Mouse (Mus musculus): ENCODE measurements around the gene Carnmt1.
A peak's percentile ranks its signal among the peaks of the same experiment; 100 is the strongest.

Carnmt1 gene

GRCm38 (mm10) chr19:18653058-18653457 is 17.5 kb upstream of the Carnmt1 start:
- no peak for DNase-seq (ENCODE audit: low read depth in 2 of 2, low spot score in 2 of 2)

DNA sequence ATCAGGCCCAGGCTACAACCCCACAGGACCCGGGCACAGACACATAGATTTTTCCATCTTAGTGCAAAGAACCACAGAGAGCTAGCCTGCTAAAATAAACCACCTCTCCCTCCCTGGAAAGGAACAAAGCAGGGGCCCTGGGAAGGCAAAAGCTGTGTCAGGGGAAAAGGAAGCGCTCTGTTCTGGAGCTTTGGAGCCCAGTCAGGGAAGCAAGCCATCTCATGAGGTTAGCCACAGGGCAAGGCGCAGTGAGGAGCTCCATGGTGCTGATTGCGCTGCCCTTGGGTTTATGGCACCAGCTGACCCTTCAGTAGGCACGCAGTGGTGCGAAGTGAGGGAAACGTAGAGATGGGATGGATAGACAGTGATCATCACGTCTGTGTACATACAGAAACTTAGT is 16.2 kb upstream of the Carnmt1 start:
- DNase-seq (ENCODE audit: low read depth in 2 of 2, low spot score in 2 of 2) = no peak

DNA sequence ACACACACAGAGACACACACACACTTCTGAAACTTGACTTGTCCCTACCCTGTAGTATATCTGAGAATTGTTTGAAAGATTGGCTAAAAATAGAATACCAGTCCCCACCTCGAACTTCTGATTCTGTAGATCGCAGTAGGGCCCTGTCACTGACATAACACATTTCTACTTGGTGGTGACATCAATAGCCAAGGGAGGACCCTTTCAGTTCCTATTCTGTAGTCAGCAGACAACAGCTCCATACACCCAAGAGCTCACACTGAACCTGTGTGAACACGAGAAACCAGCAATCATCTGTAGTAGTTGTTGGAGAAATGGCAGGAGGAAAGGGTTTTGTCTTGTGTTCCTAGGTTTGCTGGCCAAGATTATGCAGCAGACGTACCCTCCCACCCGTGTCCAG is 15.6 kb upstream of the Carnmt1 start:
- DNase-seq (ENCODE audit: low read depth in 2 of 2, low spot score in 2 of 2) = no peak

- no peak for DNase-seq (ENCODE audit: low read depth in 2 of 2, low spot score in 2 of 2)
These were observed 14.6 kb upstream of the Carnmt1 start for GRCm38 (mm10) chr19:18655999-18656398.

DNA sequence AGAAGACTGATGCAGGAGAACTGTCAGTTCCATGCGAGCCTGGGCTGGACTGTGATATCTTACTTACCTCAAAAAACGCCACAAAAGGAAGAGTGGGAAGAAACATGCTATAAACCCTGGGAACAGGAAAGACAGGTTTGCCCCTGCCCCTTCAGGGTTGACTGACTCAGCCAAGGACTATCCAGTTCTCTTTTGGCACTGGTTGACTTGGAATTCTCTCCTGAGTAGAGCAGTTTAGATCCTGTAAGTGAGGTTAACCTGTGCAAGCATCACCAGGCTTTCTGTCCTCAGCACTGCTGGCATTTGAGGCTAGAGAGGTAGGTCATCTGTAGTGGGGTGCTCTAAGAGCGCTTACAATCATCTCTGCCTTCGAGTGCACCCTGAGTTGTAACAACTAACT is 12.1 kb upstream of the Carnmt1 start:
- no peak for DNase-seq (ENCODE audit: low read depth in 2 of 2, low spot score in 2 of 2)

DNA sequence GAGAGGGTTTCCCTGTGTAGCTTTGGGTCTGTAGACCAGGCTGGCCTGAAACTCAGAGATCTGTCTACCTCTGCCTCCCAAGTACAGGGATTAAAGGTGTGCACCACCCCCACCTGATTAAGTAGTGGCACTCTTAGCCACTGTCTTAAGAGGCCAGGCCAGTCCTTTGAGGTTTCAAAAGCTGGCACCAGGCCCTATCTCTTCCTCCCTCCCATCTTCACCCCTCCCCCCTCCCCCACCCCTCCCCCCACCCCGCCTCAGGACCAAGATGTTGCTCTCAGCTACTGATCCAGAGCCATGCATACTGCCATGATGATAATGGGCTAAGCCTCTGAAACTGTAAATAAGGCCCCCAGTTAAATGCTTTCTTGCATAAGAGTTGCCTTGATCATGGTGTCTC is 11.2 kb upstream of the Carnmt1 start:
- DNase-seq (ENCODE audit: low read depth in 2 of 2, low spot score in 2 of 2) = no peak

DNA sequence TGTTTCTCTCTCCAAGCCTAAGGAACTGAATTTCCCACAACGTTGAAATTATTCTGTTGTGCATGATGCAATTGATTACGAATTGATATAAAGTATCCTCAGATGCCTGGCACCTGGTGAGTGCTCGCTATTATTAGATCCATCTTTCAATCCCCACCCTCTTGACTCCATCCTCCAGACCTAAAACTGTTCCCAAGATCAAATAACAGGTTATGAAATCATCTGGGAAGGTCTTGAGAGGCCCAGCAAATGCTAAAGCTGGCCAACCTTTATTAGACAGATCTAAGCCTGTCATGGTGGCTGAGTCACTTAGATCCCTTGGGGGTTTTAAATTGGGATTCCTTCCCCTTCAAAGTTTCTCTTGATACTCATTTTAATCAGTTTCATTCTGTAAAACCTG is 10.1 kb upstream of the Carnmt1 start:
- DNase-seq (ENCODE audit: low read depth in 2 of 2, low spot score in 2 of 2) = no peak

GRCm38 (mm10) chr19:18661683-18662082 is 8.9 kb upstream of the Carnmt1 start:
- no peak for DNase-seq (ENCODE audit: low read depth in 2 of 2, low spot score in 2 of 2)

DNA sequence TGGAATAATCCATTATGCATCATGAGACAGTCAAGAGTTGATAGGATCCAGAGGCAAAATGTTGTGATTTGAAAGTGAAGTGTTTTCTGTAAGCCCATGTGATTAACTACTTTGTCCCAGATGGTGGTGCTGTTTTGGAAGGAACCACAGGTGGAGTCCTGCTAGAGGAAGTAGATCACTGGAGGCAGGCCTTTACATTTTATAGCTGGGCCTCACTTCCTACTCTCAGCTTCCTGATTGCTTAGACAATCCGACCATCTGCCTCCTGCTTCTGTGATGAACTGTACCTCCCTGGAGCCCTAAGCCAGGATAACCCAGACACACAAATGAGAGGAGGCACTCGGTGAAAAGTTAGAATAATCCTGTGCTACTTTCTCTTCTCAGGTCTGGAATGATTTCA is 6.7 kb upstream of the Carnmt1 start:
- DNase-seq (ENCODE audit: low read depth in 2 of 2, low spot score in 2 of 2) = no peak

GRCm38 (mm10) chr19:18666966-18667365 is 3.6 kb upstream of the Carnmt1 start:
- no peak for DNase-seq (ENCODE audit: low read depth in 2 of 2, low spot score in 2 of 2)

DNA sequence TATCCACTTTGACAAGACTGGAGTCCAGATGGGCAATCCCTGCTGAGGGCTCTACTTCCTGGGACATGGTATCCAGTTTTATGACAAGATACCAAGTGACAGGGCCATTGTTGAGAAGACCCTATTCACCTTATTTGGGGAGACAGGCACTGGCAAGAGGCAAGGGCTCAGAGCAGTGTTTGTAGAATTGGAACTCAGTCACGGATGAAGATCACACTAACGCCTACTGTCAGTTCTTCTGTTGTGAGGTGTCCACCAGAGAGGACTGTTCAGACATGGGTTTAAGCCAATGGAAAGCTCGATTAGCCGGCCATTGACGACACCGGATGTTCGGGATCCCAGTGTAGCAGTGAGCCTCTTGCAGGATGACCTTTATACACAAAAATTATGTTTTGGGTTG is 1.0 kb upstream of the Carnmt1 start:
- no peak for DNase-seq (ENCODE audit: low read depth in 2 of 2, low spot score in 2 of 2)

DNA sequence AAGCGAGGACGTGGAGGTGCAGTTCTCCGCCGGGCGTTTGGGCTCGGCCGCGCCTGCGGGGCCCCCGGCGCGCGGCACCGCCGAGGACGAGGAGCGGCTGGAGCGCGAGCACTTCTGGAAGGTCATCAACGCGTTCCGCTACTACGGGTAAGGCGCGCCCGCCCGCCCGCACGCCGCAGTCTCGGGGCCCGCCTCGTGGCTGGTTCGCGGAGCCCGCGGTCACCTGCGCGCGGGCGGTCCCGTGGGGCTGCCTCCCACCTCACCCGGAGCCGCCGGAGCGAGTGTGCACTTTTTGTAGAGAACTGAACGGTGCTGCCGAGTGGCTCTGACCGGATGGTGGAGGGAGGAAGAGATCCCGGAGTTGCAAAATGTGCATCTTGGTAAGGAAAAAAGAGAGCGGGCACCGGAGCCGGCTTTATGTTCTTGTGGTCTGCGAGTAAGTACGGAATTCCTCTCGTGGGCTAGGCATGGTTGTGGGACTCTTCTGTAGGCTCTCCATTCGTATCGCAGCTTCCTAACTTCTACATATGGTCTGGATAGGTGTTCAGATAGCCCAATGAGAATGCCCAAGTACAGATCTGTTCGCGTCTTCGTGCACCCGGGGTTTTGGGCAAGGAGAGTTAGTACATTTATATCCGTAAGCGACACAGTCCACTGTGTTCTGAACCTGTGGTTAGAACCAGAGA is 635 bp downstream of the Carnmt1 start:
- peak; percentile 38 to 41 for DNase-seq (ENCODE audit: low read depth in 2 of 2, low spot score in 2 of 2)

DNA sequence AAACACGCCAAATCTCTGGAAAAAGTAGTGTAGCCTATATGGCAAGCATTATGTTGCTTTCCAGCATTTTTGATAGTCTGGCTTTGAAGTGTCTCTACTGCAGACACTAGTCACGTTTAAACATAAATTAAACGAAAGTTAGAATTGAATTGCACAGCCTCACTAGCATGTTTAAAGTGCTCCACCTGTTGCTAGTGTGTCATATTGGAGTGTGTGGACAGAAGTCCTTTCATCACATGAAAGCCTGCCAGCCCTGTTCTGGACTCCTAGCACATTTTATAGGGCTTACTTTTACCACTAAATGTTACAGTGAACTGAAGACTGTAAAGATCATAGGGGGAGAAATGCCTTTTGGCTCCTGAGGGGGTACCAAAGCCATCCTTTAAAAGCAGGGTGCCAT is 1.9 kb downstream of the Carnmt1 start:
- DNase-seq (ENCODE audit: low read depth in 2 of 2, low spot score in 2 of 2) = no peak

- DNase-seq (ENCODE audit: low read depth in 2 of 2, low spot score in 2 of 2) = no peak
These were observed 2.6 kb downstream of the Carnmt1 start for GRCm38 (mm10) chr19:18673116-18673515.

DNA sequence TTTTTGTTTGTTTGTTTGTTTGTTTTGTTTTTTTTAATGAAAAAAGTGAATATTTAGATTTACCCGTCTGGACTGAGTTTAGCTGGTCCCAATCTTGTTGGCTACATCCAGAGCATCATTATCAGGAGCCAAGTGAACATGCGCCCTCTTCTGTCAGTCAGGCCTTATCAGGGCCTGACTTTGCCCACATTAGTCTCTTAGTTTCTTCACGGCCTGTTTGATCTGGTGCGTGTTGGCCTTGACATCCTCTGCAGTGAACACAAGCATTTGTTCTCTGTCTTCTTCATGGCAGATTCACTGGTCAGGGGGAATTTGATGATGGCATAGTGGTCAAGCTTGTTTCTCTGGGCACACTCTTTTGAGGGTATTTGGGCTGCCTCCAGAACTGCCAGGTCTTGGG is 11.6 kb downstream of the Carnmt1 start:
- DNase-seq (ENCODE audit: low read depth in 2 of 2, low spot score in 2 of 2) = no peak

- DNase-seq (ENCODE audit: low read depth in 2 of 2, low spot score in 2 of 2) = peak; percentile 44 to 67
These were observed 17.0 kb downstream of the Carnmt1 start for GRCm38 (mm10) chr19:18687556-18687955.

DNA sequence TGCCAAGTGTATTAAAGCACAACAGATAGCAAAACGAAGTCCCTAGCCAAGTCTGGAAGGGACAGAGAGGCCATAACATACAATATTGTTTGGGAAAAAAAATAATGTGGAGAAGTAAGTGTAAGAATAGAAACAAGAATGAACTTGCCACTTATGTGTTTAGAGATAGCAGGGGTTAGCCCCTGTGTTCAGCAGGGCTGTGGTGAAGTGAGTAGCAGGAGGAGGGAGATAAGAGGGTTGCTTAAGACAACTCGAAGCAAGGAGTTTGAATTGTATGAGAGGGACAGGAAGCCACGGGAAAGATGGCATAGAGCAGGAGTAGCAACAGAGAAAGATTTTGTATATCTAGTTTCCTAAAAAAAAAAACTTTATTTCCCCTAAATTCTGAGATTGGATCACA is 21.6 kb downstream of the Carnmt1 start:
- DNase-seq (ENCODE audit: low read depth in 2 of 2, low spot score in 2 of 2) = no peak

GRCm38 (mm10) chr19:18692768-18693167 is 22.2 kb downstream of the Carnmt1 start:
- DNase-seq (ENCODE audit: low read depth in 2 of 2, low spot score in 2 of 2) = no peak

DNA sequence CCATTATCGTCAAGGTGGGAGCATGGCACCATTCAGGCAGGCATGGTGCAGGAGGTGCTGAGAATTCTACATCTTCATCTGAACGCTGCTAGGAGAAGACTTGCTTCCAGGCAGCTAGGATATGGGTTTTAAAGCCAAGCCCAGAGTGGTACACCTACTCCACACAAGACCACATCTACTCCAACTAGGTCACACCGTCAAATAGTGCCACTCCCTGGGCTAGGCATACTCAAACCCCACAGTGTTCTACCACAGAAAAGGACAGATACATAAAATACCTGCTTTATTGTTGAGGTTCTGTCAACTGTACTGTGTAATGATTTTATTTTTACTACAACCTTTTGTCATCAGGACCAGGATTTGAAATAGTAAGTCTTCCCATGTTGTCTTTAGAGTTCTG is 24.6 kb downstream of the Carnmt1 start:
- no peak for DNase-seq (ENCODE audit: low read depth in 2 of 2, low spot score in 2 of 2)

- DNase-seq (ENCODE audit: low read depth in 2 of 2, low spot score in 2 of 2) = no peak
These were observed 25.0 kb downstream of the Carnmt1 start for GRCm38 (mm10) chr19:18695552-18695951.

DNA sequence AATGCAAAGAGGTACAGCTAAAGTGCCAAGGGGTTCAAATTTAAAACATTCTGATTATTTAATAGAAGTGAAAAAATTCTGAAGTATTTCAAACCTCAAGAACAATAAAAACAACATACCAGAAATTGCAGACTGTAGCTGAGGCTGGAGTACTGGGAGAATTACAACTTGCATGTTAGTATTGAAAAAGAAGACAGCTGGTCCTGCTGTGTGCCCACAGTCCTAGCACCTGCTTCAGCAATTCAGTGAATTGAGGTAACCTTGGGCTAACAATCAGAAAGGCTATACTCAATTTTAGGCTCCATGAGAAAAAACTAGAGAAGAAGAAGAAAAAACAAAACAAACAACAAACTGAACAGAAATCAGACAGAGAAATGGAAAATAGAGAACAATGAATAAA is 37.5 kb downstream of the Carnmt1 start:
- DNase-seq (ENCODE audit: low read depth in 2 of 2, low spot score in 2 of 2) = no peak

DNA sequence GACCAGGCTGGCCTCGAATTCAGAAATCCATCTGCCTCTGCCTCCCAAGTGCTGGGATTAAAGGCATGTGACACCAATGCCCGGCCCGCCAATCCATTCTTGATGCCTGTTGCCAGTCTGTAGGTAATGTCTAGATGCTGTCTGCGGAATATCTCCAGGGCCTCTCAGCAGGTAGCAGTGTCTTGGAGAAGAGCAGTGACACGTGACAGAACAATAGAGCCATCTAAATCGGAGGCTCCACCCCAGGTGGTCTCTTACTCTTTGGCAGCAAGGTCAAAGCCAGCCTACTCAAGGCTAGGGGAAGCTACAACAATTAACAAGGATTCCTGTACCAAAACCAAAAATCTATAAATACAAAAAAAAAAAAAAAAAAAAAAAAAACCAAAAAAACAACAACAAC is 40.3 kb downstream of the Carnmt1 start:
- no peak for DNase-seq (ENCODE audit: low read depth in 2 of 2, low spot score in 2 of 2)

DNA sequence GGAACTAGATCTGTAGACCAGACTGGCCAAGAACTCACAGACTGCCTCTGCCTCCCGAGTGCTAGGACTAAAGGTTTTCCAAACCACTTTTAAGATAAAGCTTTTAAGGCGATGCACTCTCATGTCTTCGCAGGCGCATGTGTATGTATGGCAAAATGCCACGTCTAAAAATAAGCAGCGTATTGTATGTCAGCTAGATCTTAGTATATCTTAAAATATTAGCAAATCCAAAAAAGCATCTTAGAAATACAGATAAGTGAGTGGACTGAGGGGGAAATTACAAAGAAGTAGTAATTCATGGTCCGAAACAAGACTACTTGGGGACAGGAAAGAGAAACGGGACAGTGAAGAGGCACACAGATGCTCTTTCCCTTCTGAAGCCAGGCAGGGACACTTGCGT is 41.0 kb downstream of the Carnmt1 start:
- DNase-seq (ENCODE audit: low read depth in 2 of 2, low spot score in 2 of 2) = no peak

Data from CD8-positive naive resting alpha-beta T cell, adult 2 months (primary cell).